In genomic region chr10:9899816-9900215, GRCm38 (mm10) we compare ENCODE assay signal across 7 mouse cellular contexts. TPM values are rescaled to one million over a fixed set of nuclear protein-coding genes. Genes with fewer than 3 reads are reported as not detected.
DNase-seq lines count a peak whose midpoint lies in the region; ATAC-seq and TF ChIP-seq lines count a peak whose summit lies in the region.

No protein-coding gene starts in this region.

- no peaks in the 10 kb centered on the region for H3K36me3 ChIP-seq in lung, embryonic 14.5 days (ENCODE audit: insufficient read depth)
- H3K36me3 ChIP-seq in midbrain, embryonic 15.5 days (replicated peaks): no peaks in the 10 kb centered on the region

- H3K4me2 ChIP-seq in lung, embryonic 14.5 days: peak overlapping the region; percentile 96
- H3K4me2 ChIP-seq in midbrain, embryonic 15.5 days: peak overlapping the region; percentile 95

- TF ChIP-seq POLR2A in bone marrow macrophage, adult 2 months (IDR thresholded peaks at IDR 0.05; ENCODE audit: borderline replicate concordance, low read depth, low read length): no peak
- no peak for TF ChIP-seq POLR2A in embryonic fibroblast, embryonic 13.5 days (IDR thresholded peaks at IDR 0.05; ENCODE audit: low read depth, low read length)

- peak overlapping the region; percentile 89 for H3K9ac ChIP-seq in lung, embryonic 14.5 days
- peak overlapping the region; percentile 86 for H3K9ac ChIP-seq in midbrain, embryonic 15.5 days

- H3K27me3 ChIP-seq in lung, embryonic 14.5 days (ENCODE audit: insufficient read depth, low read length): no peaks in the 10 kb centered on the region
- no peaks in the 10 kb centered on the region for H3K27me3 ChIP-seq in midbrain, embryonic 15.5 days (replicated peaks)

- no peak overlapping the region for H3K27ac ChIP-seq in lung, embryonic 14.5 days (ENCODE audit: low read depth)
- H3K27ac ChIP-seq in bone marrow macrophage, adult 2 months (ENCODE audit: insufficient read depth, low read depth, low read length): peak overlapping the region; percentile 90
- H3K27ac ChIP-seq in embryonic fibroblast, embryonic 13.5 days (ENCODE audit: insufficient read depth, low read length): no peak overlapping the region
- H3K27ac ChIP-seq in midbrain, embryonic 15.5 days: peak overlapping the region; percentile 95

- 3% methylated on average over 15 of the region's 15 CpGs for WGBS in lung, embryonic 14.5 days
- WGBS in midbrain, embryonic 15.5 days: 1% methylated on average over 15 of the region's 15 CpGs

- DNase-seq in lung, embryonic 14.5 days: peak; percentile 54
- DNase-seq in lung, postnatal 14 days: no peak
- DNase-seq in kidney, postnatal 4 days: peak; percentile 4 to 23
- DNase-seq in spleen, postnatal 14 days (ENCODE audit: low spot score in 2 of 2): no peak

- TF ChIP-seq CTCF in lung, embryonic 14.5 days (IDR thresholded peaks at IDR 0.05; ENCODE audit: low read depth): no peak
- no peak for TF ChIP-seq CTCF in bone marrow macrophage, adult 2 months (IDR thresholded peaks at IDR 0.05; ENCODE audit: low read depth, low read length)
- TF ChIP-seq CTCF in embryonic fibroblast, embryonic 13.5 days (IDR thresholded peaks at IDR 0.05; ENCODE audit: borderline replicate concordance, insufficient read depth, low read length): no peak

- no peaks in the 10 kb centered on the region for H3K4me1 ChIP-seq in lung, embryonic 14.5 days (ENCODE audit: insufficient read depth)
- peaks cover 19% of the 10 kb centered on the region for H3K4me1 ChIP-seq in bone marrow macrophage, adult 2 months (ENCODE audit: control insufficient read depth, insufficient read depth, low read length)
- no peaks in the 10 kb centered on the region for H3K4me1 ChIP-seq in embryonic fibroblast, embryonic 13.5 days (ENCODE audit: control insufficient read depth, insufficient read depth, low read length)
- H3K4me1 ChIP-seq in midbrain, embryonic 15.5 days: peaks cover 19% of the 10 kb centered on the region

- peak overlapping the region; percentile 85 for H3K4me3 ChIP-seq in lung, embryonic 14.5 days (ENCODE audit: low read depth, low read length)
- H3K4me3 ChIP-seq in bone marrow macrophage, adult 2 months (ENCODE audit: insufficient read depth, low read length): peak overlapping the region; percentile 99
- peak overlapping the region; percentile 67 for H3K4me3 ChIP-seq in embryonic fibroblast, embryonic 13.5 days (ENCODE audit: insufficient read depth, low read length)
- H3K4me3 ChIP-seq in midbrain, embryonic 15.5 days: peak overlapping the region; percentile 64

- no peak for ATAC-seq in lung, embryonic 14.5 days (ENCODE audit: insufficient read depth)
- ATAC-seq in midbrain, embryonic 15.5 days (replicated peaks): no peak

- no peaks in the 10 kb centered on the region for H3K9me3 ChIP-seq in lung, embryonic 14.5 days (ENCODE audit: low read depth, low read length)
- H3K9me3 ChIP-seq in midbrain, embryonic 15.5 days: no peaks in the 10 kb centered on the region

RNA-seq across cellular contexts. Expression of gene Stxbp5, which starts 1.1 kb away (rescaled TPM):
- polyA plus RNA-seq in lung, embryonic 14.5 days (2014; fragmentation: Nextera tagmentation; extraction: Ambion mirVana): 6.0 TPM in 2 replicates
- polyA plus RNA-seq in bone marrow macrophage, adult 2 months (2012; ENCODE audit: insufficient read depth, insufficient read length, missing spikeins): 43.3 and 48.5 TPM in 2 replicates
- polyA plus RNA-seq in embryonic fibroblast, embryonic 13.5 days (2011; ENCODE audit: insufficient read length, low read depth, missing spikeins): 22.9 and 24.6 TPM in 2 replicates
- polyA plus RNA-seq in midbrain, embryonic 15.5 days (2015; fragmentation: Nextera tagmentation; extraction: Ambion mirVana): 9.2 and 10.6 TPM in 2 replicates

Comparison
In these comparisons a context has a peak if more than half of its experiments do, and no peak if none do; other contexts are left out.
1. DNase-seq: peak in lung, embryonic 14.5 days (single experiment) and kidney, postnatal 4 days (2 of 2); none in lung, postnatal 14 days (single experiment) and spleen, postnatal 14 days (0 of 2).
2. H3K27ac ChIP-seq: peak in bone marrow macrophage, adult 2 months (single experiment) and midbrain, embryonic 15.5 days (single experiment); none in lung, embryonic 14.5 days (single experiment) and embryonic fibroblast, embryonic 13.5 days (single experiment).
3. Peak in every context shown above with its lines, with median percentiles within 50 percentile points of each other: H3K4me3 ChIP-seq.